Mouse (Mus musculus) embryonic fibroblast, embryonic 13.5 days (primary cell): ENCODE data around the gene Clybl. TPM values are rescaled to one million over a fixed set of nuclear protein-coding genes. Genes with fewer than 3 reads are reported as not detected.

Experiments
- H3K27ac ChIP-seq: 2 replicates; pipeline ENCODE4 v1.5.1; 2012; ENCODE audit warnings: low read length, control low read depth, inconsistent platforms; ENCODE audit not compliant: insufficient read depth
- H3K4me1 ChIP-seq: 2 replicates; pipeline ENCODE4 v1.6.1; 2011; ENCODE audit warnings: low read length; ENCODE audit not compliant: control insufficient read depth, insufficient read depth
- H3K4me3 ChIP-seq: 2 replicates; pipeline ENCODE4 v1.5.1; 2011; ENCODE audit warnings: mild to moderate bottlenecking, control low read depth, low read length; ENCODE audit not compliant: insufficient read depth
- CTCF ChIP-seq: IDR thresholded peaks from 2 replicates; pipeline ENCODE4 v1.5.1; 2011; ENCODE audit warnings: mild to moderate bottlenecking, control low read depth, low read length, moderate library complexity, borderline replicate concordance; ENCODE audit not compliant: insufficient read depth
- POLR2A ChIP-seq: IDR thresholded peaks from 2 replicates; pipeline ENCODE4 v1.6.1; 2011; ENCODE audit warnings: low read depth, mild to moderate bottlenecking, control low read depth, low read length, moderate library complexity
- polyA plus RNA-seq: library from polyadenylated mRNA; stranded (reverse); fragments of >200 nt; gene quantifications from 2 replicates; pipeline ENCODE4 v1.2.4, GENCODE M21; 2011; ENCODE audit warnings: low read depth; ENCODE audit not compliant: missing spikeins, insufficient read length

Gene Clybl
- polyA plus RNA-seq, 1 experiment, result 16.7 TPM

DNA sequence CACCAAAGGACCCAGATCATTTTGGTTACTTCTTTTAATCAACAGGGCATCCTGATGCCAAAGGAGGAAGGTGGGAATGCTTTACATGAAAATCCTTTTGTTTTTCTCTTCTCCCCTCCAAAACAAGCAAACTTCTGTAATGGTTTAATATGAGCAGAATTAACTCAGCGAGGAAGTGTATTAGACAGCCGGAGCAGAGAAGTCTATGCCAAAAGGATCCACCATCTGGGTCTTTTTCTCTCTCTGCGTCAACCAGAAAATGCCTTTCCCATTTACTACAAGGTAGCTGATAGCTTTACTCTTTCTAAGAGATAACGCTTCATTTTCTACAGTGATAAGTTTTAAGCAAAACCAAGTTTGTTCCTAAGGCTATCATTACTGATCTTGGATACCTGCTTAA is 168.3 kb downstream of the Clybl start:
- no peaks in the 10 kb centered on the region for H3K4me1 ChIP-seq
- H3K4me3 ChIP-seq, result no peak overlapping the region
- no peak overlapping the region for H3K27ac ChIP-seq
- TF ChIP-seq POLR2A (no peak), CTCF (no peak)

DNA sequence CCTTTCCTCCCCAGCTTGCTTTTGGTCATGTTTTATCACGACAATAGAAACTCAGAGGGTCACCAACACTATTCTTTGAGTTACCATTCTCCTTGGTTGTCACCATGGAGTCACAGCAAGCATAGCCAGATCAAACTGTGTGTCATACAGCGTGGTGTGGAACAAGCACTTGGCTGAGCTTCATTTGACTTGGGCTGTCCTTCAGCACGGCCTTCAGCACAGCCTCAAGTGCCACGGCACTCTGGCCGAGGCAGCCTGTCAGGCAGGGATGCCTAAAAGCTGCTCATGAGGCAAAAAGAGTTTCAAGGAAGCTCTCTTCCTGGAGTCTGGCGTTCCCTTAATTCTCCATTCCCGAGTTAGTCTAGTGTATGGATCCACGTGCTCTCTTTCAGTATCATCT is 169.3 kb downstream of the Clybl start:
- H3K4me1 ChIP-seq, result no peaks in the 10 kb centered on the region
- no peak overlapping the region for H3K27ac ChIP-seq
- no peak overlapping the region for H3K4me3 ChIP-seq
- TF ChIP-seq POLR2A (no peak), CTCF (no peak)

DNA sequence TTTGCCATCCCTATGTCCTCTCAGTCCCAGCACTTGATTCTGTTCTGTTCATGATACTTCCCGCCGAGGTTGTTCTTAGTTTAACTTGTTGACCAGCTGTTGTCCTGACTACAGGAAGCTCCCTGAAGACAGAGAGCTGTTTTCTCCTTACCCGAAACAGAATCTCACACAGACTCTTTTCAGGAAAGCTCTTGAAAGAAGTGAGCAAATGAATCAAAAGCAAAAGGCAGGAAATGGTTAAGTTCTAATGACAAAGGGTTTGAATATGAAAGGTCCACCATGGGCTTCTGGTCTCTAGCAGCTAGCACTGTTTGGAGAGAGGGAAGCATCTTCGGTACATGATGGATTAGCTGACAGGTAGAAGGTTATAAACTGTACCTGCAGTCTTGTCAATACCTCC is 175.8 kb downstream of the Clybl start:
- Histone ChIP-seq H3K4me1 (no peaks in the 10 kb centered on the region), H3K4me3 (no peak overlapping the region), H3K27ac (no peak overlapping the region)
- TF ChIP-seq CTCF, result no peak
- no peak for TF ChIP-seq POLR2A

DNA sequence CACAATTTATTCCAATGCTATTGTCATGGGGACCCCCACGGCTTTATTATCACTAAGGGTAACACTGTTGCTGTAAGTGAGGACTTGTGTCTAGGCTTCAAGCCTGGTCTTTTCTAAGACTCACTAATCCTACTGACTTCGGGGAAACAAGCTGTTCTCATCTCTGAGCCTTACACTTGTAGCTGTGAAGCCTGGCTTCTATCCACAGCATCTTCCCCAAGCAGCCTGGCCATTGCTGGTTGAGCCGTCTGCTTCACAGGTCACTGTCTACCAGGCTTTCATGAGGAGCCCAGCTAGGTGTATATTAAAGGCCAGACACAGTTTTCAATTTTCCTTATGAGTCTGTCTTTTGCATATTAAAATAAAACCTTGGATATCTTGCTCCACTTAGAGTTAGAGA is 177.1 kb downstream of the Clybl start:
- TF ChIP-seq POLR2A (no peak), CTCF (no peak)
- Histone ChIP-seq H3K27ac (no peak overlapping the region), H3K4me1 (no peaks in the 10 kb centered on the region), H3K4me3 (no peak overlapping the region)

DNA sequence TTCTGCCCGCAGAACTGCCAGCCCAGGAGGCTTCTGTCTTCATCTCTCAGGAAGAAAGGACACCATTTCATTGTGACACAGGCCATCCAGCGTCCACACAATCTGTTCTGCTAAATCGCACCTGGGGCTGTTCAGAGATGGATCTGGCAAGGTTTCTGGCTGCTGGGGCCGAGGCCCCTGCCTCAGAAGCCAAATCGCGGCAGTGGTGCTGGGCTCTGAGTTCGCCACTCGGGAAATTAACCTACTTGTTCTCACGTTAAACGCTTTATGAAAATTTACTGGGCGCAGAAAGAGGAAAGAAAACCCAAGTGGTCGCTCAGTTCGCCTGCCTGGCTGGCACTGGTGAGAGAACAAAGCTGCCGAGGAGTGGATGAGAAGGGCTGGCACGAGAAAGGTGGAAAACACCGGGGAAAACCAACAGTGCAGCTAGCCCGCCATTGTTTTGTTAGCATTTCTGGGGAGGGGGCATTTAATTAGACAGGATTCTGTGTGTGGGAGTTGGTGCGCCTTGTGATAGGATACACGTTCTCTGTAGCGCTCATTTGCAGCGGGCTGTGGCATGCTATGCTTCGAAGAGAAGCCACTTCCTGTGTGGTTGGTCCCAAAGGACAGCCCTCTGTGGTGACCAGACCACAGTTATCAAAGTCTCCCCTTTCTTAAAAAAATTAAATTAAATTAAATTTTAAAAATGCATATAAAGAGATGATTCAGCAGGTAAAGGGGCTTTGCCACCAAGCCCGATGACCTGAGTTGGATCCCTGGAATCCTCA is 177.8 kb downstream of the Clybl start:
- Histone ChIP-seq H3K27ac (no peak overlapping the region), H3K4me3 (no peak overlapping the region), H3K4me1 (no peaks in the 10 kb centered on the region)
- TF ChIP-seq POLR2A (no peak), CTCF (no peak)

DNA sequence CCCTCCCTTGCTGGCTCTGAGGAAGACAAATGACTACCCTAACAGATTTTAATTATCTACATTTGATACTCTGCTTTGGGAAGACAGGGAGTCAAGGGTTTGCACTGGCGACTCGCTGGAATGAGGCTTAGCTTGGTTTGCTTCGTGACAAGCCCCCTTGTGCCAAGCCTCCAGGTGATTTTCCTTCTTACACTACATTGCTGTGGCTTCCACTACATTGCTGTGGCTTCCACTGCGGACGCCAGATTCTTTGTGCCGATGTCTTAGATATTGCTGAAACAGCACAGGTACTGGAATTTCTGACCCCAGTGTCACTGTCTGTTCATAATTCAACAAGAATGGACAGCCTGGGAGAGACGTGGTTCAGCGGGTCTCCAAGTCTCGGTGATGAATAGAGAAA is 180.3 kb downstream of the Clybl start:
- no peak overlapping the region for H3K4me3 ChIP-seq
- no peaks in the 10 kb centered on the region for H3K4me1 ChIP-seq
- TF ChIP-seq CTCF (no peak), POLR2A (no peak)
- H3K27ac ChIP-seq, result no peak overlapping the region

DNA sequence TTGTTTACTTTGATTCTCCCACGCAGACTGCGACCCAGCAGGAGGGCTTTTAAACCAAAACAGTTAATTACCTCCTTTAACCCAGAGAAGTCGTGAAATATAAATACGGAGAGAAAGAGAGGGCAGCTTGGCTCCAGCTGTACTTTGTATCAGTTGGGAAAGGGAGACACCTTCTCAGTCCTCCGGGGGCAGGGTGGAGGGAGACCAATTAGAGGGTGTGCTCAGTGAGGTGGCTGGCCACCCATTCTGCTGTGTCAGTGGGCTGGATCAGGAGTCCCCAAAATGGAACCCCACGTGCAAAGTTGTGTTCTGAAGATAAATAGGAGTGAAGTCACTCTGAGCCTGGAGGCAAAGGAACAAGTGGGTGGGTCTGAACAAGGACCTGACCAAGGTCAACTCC is 181.7 kb downstream of the Clybl start:
- no peak overlapping the region for H3K4me3 ChIP-seq
- H3K27ac ChIP-seq, result no peak overlapping the region
- no peaks in the 10 kb centered on the region for H3K4me1 ChIP-seq
- TF ChIP-seq CTCF (no peak), POLR2A (no peak)

DNA sequence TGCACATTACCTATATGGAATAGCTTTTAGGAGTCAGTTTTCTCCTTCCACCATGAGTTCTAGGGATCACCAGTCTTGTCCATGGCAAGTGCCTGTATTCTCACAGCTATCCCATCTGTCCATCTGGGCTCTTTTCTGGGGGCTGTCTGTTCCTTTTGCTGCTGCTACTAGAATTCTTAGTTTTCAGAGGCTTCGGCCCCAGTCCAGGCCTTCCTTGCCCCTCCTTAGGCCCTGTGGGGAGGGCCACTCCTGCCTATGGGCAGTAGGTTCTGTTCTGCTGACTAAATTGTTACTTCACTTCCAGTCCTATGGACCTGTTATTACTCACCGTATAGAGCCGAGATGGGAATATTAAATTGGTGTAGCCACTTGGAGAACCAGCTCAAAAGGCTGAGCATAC is 182.5 kb downstream of the Clybl start:
- Histone ChIP-seq H3K4me3 (no peak overlapping the region), H3K27ac (no peak overlapping the region), H3K4me1 (peaks cover 5% of the 10 kb centered on the region)
- TF ChIP-seq CTCF, result no peak
- no peak for TF ChIP-seq POLR2A

DNA sequence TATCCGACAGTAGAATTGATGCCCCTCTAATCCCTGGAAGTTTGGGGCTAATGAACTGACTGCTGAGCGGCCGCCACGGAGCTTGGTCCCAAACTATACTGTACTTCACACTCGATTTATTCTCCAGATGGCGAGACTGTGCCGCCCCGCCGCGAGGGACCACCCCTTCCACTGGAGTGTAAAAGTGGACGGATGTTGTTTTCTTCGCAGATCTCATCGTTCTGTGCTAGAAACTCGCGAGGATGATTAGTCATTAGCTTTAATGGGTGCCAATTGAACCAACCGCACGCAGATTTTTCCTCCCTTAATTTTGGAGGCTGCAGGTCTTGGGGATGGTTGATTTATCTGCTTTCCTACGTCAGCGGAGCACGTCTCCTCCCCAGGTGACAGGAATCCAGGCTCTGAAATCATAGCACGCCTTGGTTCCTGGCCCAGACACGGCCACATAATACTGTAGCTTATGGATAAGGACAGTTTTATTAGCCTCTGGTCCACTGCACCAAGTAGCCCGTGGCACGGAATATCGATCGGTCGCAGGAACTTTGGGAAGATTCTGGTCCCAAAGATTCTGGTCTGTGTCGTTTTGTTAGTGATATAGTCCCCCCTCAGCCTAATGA is 185.9 kb downstream of the Clybl start:
- Histone ChIP-seq H3K27ac (no peak overlapping the region), H3K4me1 (peaks cover 9% of the 10 kb centered on the region), H3K4me3 (no peak overlapping the region)
- TF ChIP-seq CTCF, result no peak
- TF ChIP-seq POLR2A, result no peak

DNA sequence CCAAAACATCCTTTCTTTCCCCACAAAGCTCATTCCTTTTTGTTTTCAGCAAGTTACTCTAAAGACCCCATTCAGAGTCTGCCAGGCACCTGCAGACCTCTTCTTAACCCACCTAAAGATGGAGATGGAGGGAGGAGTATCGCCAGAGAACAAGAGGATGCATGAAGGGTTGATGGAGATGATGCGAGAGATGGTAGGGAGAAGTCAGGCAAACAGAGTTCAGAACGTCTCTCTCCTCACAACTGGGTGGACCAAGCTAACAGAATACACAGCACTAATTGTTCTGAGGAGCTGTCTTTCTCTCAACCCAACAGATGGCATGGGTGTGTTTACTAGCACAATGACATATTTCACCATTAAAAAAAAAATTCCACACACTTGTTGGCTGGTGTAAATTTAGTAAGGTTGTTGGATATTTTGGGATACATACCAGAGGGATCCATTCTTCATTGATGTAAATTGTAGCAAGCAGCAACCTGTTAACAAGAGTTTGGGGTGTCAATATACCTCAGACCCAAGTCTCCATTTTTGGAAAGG is 186.4 kb downstream of the Clybl start:
- TF ChIP-seq CTCF (no peak), POLR2A (no peak)
- H3K4me1 ChIP-seq, result peaks cover 9% of the 10 kb centered on the region

More for the DNA sequence above, 186.4 kb downstream of the Clybl start:
- H3K27ac ChIP-seq, result no peak overlapping the region
- H3K4me3 ChIP-seq, result no peak overlapping the region
